Mouse (Mus musculus) cerebellum, adult 2 months (tissue): ENCODE measurements around the gene Timm29.

Experiments
- CTCF ChIP-seq: fragments of 200-500 bp; IDR thresholded peaks from 2 replicates; pipeline ENCODE4 v1.5.1; 2011; ENCODE audit warnings: low read depth, mild to moderate bottlenecking, control low read depth, low read length, moderate library complexity, borderline replicate concordance; ENCODE audit not compliant: insufficient read depth
- POLR2A ChIP-seq: fragments of 200-500 bp; IDR thresholded peaks from 2 replicates; pipeline ENCODE4 v1.6.1; 2011; ENCODE audit warnings: low read length, control low read depth, borderline replicate concordance; ENCODE audit not compliant: insufficient read depth

DNA sequence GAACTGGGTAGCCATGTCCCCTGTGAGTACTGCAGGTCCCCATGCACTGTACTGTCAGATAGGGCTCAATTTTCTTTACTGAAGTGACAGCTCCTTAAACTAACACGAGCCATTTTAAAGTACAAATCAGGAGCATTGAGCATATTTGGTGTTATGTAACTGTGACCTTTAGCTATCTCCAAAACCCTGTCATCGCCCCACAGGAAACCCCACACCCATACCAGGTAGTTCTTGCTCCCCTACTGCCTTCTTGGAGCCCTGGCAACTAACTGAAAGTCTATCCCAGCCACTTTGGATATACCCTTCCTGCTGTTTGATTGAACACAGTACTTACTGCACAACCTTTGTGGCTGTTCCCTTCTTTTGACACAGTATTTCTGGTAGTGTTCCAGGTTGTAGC lies 25.5 kb upstream of the Timm29 start:
- TF ChIP-seq CTCF = no peak
- TF ChIP-seq POLR2A = no peak
